Mouse (Mus musculus) hindbrain, embryonic 12.5 days (tissue): Measurements from ENCODE around the gene En1. TPM values are rescaled to one million over a fixed set of nuclear protein-coding genes. Genes with fewer than 3 reads are reported as not detected.

Experiments used
- ATAC-seq: fragments of 200-750 bp; cut with Nextera tagmentation; 2 replicates; pipeline ENCODE4 v1.8.0; 2017; ENCODE audit warnings: moderate TSS enrichment; ENCODE audit not compliant: low FRiP score
- H3K27ac ChIP-seq: fragments of 300-500 bp; sonication (generic); 2 replicates; pipeline ENCODE4 v1.5.1; 2016; ENCODE audit warnings: mild to moderate bottlenecking
- H3K27me3 ChIP-seq: fragments of 300-500 bp; sonication (generic); 2 replicates; pipeline ENCODE4 v1.6.1; 2016; ENCODE audit warnings: mild to moderate bottlenecking
- H3K36me3 ChIP-seq: fragments of 300-500 bp; sonication (generic); 2 replicates; pipeline ENCODE4 v1.6.1; 2016; ENCODE audit warnings: mild to moderate bottlenecking
- H3K4me1 ChIP-seq: fragments of 300-500 bp; sonication (generic); 2 replicates; pipeline ENCODE4 v1.6.1; 2016
- H3K4me2 ChIP-seq: fragments of 300-500 bp; sonication (generic); replicated peaks from 2 replicates; pipeline ENCODE4 v1.6.1; 2016; ENCODE audit warnings: mild to moderate bottlenecking
- H3K4me3 ChIP-seq: fragments of 300-500 bp; sonication (generic); 2 replicates; pipeline ENCODE4 v1.5.1; 2016; ENCODE audit warnings: mild to moderate bottlenecking
- H3K9ac ChIP-seq: fragments of 300-500 bp; sonication (generic); 2 replicates; pipeline ENCODE4 v1.6.1; 2016; ENCODE audit warnings: mild to moderate bottlenecking, moderate library complexity
- H3K9me3 ChIP-seq: fragments of 300-500 bp; sonication (generic); replicated peaks from 2 replicates; pipeline ENCODE4 v1.6.1; 2016; ENCODE audit warnings: mild to moderate bottlenecking
- WGBS: fragments of 180-500 bp; shearing (Covaris S2); methylation state at CpG from one replicate; pipeline ENCODE4 v1.1.7; 2016; 5-methylcytosine and 5-hydroxymethylcytosine counted together
- polyA plus RNA-seq: library from polyadenylated mRNA; unstranded; fragments of >200 nt; fragmentation: Nextera tagmentation; extraction: Ambion mirVana; gene quantifications from 2 replicates; pipeline ENCODE4 v1.2.1, GENCODE M21; 2016

The En1 gene
- polyA plus RNA-seq, 1 experiment from 2014 or later, result 7.5 TPM

DNA sequence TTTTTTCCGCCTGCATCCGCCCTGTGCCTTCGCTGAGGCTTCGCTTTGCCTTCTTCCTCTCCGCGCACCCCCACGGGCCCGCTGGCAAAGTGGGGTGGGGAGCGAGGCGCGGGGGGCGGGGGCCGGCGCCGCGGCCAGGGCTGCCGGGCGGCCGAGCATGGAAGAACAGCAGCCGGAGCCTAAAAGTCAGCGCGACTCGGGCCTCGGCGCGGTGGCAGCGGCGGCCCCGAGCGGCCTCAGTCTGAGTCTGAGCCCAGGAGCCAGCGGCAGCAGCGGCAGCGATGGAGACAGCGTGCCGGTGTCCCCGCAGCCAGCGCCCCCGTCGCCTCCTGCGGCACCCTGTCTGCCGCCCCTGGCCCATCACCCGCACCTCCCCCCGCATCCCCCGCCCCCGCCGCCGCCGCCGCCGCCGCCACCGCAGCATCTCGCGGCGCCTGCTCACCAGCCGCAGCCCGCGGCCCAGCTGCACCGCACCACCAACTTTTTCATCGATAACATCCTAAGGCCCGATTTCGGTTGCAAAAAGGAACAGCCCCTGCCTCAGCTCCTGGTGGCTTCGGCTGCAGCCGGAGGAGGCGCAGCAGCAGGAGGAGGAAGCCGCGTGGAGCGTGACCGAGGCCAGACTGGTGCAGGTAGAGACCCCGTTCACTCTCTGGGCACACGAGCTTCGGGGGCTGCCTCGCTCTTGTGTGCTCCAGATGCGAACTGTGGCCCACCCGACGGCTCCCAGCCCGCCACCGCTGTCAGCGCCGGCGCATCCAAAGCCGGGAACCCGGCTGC is 848 bp downstream of the En1 start:
- WGBS, result 1% methylated on average over 68 of the region's 83 CpGs
- no peaks in the 10 kb centered on the region for H3K36me3 ChIP-seq
- H3K4me1 ChIP-seq, result peaks cover 17% of the 10 kb centered on the region
- H3K27ac ChIP-seq, result peak overlapping the region; percentile 88
- ATAC-seq, result peak; percentile 14; the same call in 1 of the 2 replicates
- H3K27me3 ChIP-seq, result peaks cover 85% of the 10 kb centered on the region
- H3K4me2 ChIP-seq, result peak overlapping the region; percentile 63
- no peaks in the 10 kb centered on the region for H3K9me3 ChIP-seq
- peak overlapping the region; percentile 72 for H3K9ac ChIP-seq
- peak overlapping the region; percentile 49 for H3K4me3 ChIP-seq

- WGBS, result under 1% methylated on average over 35 of the region's 35 CpGs
- Histone ChIP-seq H3K36me3 (no peaks in the 10 kb centered on the region), H3K9me3 (no peaks in the 10 kb centered on the region), H3K27me3 (peaks cover 85% of the 10 kb centered on the region), H3K9ac (peak overlapping the region; percentile 72), H3K27ac (peak overlapping the region; percentile 88), H3K4me2 (peak overlapping the region; percentile 63), H3K4me1 (peaks cover 17% of the 10 kb centered on the region), H3K4me3 (peak overlapping the region; percentile 49)
- ATAC-seq, result no peak
Measured at GRCm38 (mm10) chr1:120603656-120604051, 1.4 kb downstream of the En1 start.

GRCm38 (mm10) chr1:120604431-120605142 is 2.4 kb downstream of the En1 start:
- Histone ChIP-seq H3K9ac (peak overlapping the region; percentile 72), H3K4me1 (peaks cover 18% of the 10 kb centered on the region), H3K36me3 (no peaks in the 10 kb centered on the region), H3K4me3 (peak overlapping the region; percentile 49), H3K27me3 (peaks cover 85% of the 10 kb centered on the region), H3K9me3 (no peaks in the 10 kb centered on the region), H3K4me2 (peak overlapping the region; percentile 63), H3K27ac (peak overlapping the region; percentile 67)
- no peak for ATAC-seq
- 2% methylated on average over 30 of the region's 30 CpGs for WGBS

DNA sequence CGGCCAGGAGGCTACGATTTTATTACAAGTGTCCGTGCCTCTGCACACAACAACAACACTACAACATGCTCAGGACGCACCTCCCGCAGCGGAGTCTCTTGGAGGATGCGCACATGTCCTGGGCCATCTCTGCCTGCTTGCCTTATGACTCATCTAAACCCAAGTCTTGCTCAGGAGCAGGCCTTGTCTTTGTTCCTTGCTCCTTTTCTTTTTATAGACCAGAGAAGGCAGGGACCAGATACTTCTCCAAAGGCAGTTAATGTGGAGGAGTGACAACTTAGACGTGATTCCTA is 2.9 kb downstream of the En1 start:
- H3K27ac ChIP-seq, result peak overlapping the region; percentile 67; the same call in 1 of the 2 replicates
- ATAC-seq, result no peak
- H3K4me3 ChIP-seq, result peak overlapping the region; percentile 49
- under 1% methylated on average over 8 of the region's 8 CpGs for WGBS
- H3K36me3 ChIP-seq, result no peaks in the 10 kb centered on the region
- no peaks in the 10 kb centered on the region for H3K9me3 ChIP-seq
- H3K4me1 ChIP-seq, result peaks cover 19% of the 10 kb centered on the region
- H3K27me3 ChIP-seq, result peaks cover 85% of the 10 kb centered on the region
- peak overlapping the region; percentile 63 for H3K4me2 ChIP-seq
- H3K9ac ChIP-seq, result peak overlapping the region; percentile 72

- Histone ChIP-seq H3K4me3 (peak overlapping the region; percentile 49), H3K4me2 (peak overlapping the region; percentile 63), H3K9me3 (no peaks in the 10 kb centered on the region), H3K4me1 (peaks cover 19% of the 10 kb centered on the region), H3K9ac (peak overlapping the region; percentile 72), H3K36me3 (no peaks in the 10 kb centered on the region), H3K27me3 (peaks cover 88% of the 10 kb centered on the region), H3K27ac (peak overlapping the region; percentile 55; the same call in 1 of the 2 replicates)
- no peak for ATAC-seq
- 2% methylated on average over 6 of the region's 6 CpGs for WGBS
Measured at GRCm38 (mm10) chr1:120605521-120606310, 3.5 kb downstream of the En1 start.

DNA sequence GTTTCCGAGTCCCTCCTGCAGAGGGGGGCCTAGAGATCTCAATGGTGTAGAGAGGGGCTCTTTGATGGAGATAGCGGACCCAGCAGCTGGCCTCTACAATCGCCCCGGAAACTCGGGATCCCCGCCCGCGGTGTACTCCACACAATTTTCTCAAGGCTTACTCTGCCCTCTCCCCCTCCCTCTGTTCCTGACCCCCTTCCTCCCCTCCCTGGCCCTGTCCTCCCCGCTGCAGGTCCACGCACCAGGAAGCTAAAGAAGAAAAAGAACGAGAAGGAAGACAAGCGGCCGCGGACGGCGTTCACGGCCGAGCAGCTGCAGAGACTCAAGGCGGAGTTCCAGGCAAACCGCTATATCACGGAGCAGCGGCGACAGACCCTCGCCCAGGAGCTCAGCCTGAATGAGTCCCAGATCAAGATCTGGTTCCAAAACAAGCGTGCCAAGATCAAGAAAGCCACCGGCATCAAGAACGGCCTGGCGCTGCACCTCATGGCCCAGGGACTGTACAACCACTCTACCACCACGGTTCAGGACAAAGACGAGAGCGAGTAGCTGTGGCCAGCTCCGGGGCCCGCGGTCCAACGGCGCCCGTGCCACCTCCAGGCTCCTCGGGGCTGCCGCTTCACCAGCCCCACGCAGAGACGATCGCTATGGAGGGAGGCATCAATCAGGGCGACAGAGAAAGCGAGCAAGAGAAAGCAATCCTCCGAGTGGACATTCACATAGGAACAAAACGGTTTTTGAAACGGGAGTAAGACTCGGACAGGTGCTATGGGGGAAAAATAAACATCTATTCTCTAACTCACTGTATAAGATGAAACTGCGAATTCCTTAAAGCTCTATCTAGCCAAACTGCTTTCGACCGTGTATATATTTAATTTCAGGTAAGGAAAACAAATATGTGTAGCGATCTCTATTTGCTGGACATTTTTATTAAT is 4.7 kb downstream of the En1 start:
- peaks cover 89% of the 10 kb centered on the region for H3K27me3 ChIP-seq
- H3K4me3 ChIP-seq, result peak overlapping the region; percentile 49
- under 1% methylated on average over 52 of the region's 52 CpGs for WGBS
- H3K27ac ChIP-seq, result peak overlapping the region; percentile 55
- no peaks in the 10 kb centered on the region for H3K36me3 ChIP-seq
- no peaks in the 10 kb centered on the region for H3K9me3 ChIP-seq
- peaks cover 19% of the 10 kb centered on the region for H3K4me1 ChIP-seq
- peak overlapping the region; percentile 72 for H3K9ac ChIP-seq
- H3K4me2 ChIP-seq, result peak overlapping the region; percentile 63
- ATAC-seq, result peak; percentile 12

DNA sequence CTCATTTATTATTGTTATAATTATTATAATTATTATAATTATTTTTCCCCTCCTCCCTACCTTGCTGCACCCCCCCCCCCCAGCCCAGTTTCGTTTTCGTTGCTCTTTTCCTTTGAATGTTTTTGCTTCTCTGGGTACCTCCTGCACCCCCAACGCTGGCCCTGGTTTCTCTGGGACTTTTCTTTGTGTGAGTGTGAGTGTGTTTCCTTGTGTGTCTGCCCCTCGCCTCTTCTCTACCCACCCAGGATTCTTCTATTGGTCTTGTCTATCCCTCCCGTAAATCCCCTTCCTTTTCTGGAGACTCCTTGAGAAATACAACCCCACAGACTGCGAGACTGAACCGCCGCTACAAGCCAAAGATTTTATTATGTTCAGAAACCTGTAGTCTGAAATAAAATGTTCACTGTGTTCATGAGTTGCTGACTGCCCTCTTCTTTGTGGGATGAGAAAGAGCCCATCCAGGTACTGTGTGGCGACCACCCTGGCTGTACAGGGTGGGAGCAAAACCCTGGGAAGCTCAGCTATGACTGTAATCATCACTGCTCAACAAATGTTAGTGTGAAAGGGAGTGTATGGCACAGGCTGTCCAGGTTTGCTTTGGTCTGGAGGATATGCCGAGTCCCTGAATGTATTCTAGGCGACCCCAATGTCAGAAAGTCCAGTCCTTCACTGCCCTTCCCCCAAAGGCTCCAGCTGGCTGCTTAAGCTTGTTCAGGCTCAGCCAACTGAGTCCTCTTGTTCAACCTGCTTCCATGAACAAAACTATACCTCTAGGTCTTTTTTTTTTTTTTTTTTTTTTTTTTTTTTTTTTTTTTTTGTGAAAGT is 5.6 kb downstream of the En1 start:
- no peaks in the 10 kb centered on the region for H3K9me3 ChIP-seq
- no peaks in the 10 kb centered on the region for H3K36me3 ChIP-seq
- H3K27ac ChIP-seq, result peak overlapping the region; percentile 9
- H3K4me1 ChIP-seq, result peaks cover 17% of the 10 kb centered on the region
- H3K4me3 ChIP-seq, result peak overlapping the region; percentile 49
- 4% methylated on average over 11 of the region's 11 CpGs for WGBS
- peak overlapping the region; percentile 44; the same call in 1 of the 2 replicates for H3K9ac ChIP-seq
- peaks cover 93% of the 10 kb centered on the region for H3K27me3 ChIP-seq
- ATAC-seq, result no peak
- H3K4me2 ChIP-seq, result peak overlapping the region; percentile 63

- Histone ChIP-seq H3K4me3 (peak overlapping the region; percentile 15), H3K4me1 (peaks cover 12% of the 10 kb centered on the region), H3K9me3 (no peaks in the 10 kb centered on the region), H3K36me3 (no peaks in the 10 kb centered on the region), H3K9ac (peak overlapping the region; percentile 23; the same call in 1 of the 2 replicates), H3K27me3 (peaks cover 93% of the 10 kb centered on the region), H3K4me2 (peak overlapping the region; percentile 63), H3K27ac (peak overlapping the region; percentile 44; the same call in 1 of the 2 replicates)
- ATAC-seq, result no peak
- WGBS, result 7% methylated on average over 3 of the region's 3 CpGs
Measured at GRCm38 (mm10) chr1:120608461-120608860, 6.2 kb downstream of the En1 start.

DNA sequence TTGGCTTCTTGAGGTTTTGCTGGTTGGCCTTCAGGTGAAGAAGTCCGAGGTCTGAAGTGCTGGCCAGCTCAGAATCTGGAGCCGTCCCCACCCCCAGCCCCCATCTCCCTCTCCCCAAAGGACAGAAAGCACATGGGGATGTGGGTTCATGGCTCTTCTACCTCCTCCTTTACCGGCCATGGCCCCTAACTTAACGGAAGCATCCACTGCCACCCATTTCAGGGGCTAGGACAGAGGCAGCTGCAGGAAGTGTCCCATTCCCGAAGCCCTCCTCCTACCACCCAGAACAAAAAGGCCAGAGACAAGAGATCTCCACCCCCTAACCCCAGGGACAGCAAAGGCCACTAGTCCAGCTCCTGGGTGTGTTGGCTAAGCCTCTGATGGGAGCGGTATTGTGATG is 7.4 kb downstream of the En1 start:
- peak overlapping the region; percentile 63 for H3K4me2 ChIP-seq
- H3K4me3 ChIP-seq, result peak overlapping the region; percentile 10; the same call in 1 of the 2 replicates

GRCm38 (mm10) chr1:120613461-120614306 is 11.5 kb downstream of the En1 start:
- ATAC-seq, result no peak
- 2% methylated on average over 32 of the region's 32 CpGs for WGBS
- no peaks in the 10 kb centered on the region for H3K36me3 ChIP-seq
- H3K27me3 ChIP-seq, result peaks cover 100% of the 10 kb centered on the region
- no peak overlapping the region for H3K9ac ChIP-seq
- H3K4me1 ChIP-seq, result peaks cover 14% of the 10 kb centered on the region
- H3K4me2 ChIP-seq, result peak overlapping the region; percentile 31
- H3K9me3 ChIP-seq, result no peaks in the 10 kb centered on the region
- H3K4me3 ChIP-seq, result peak overlapping the region; percentile 9; the same call in 1 of the 2 replicates
- no peak overlapping the region for H3K27ac ChIP-seq

More for the DNA sequence above, 7.4 kb downstream of the En1 start:
- peaks cover 96% of the 10 kb centered on the region for H3K27me3 ChIP-seq
- no peak for ATAC-seq
- H3K9ac ChIP-seq, result no peak overlapping the region; the same call in 1 of the 2 replicates
- 6% methylated on average over 6 of the region's 6 CpGs for WGBS
- no peaks in the 10 kb centered on the region for H3K36me3 ChIP-seq
- peaks cover 21% of the 10 kb centered on the region for H3K4me1 ChIP-seq
- H3K9me3 ChIP-seq, result no peaks in the 10 kb centered on the region
- H3K27ac ChIP-seq, result no peak overlapping the region; the same call in 1 of the 2 replicates
